In genomic region chr17:72968666-72969065, GRCm38 (mm10) we compare ENCODE assay signal across 28 mouse cellular contexts. TPM values are rescaled to one million over a fixed set of nuclear protein-coding genes. Genes with fewer than 3 reads are reported as not detected.
DNase-seq lines count a peak whose midpoint lies in the region; ATAC-seq and TF ChIP-seq lines count a peak whose summit lies in the region.
"Had no signal": no experiment of that assay in that cellular context is flagged by ENCODE, and none has a peak within 500 bp of the region (broad histone marks: within the 10 kb centered on the region; RNA-seq: fewer than 3 reads in every experiment).

No protein-coding gene starts in this region.

- peak; percentile 39 for DNase-seq in heart, adult 11 months
- no peak for DNase-seq in heart, embryonic 10.5 days (ENCODE audit: low spot score)
- DNase-seq in kidney, postnatal 0 days (ENCODE audit: low spot score) = peak; percentile 67
- DNase-seq in kidney, postnatal 36 days = no peak
- DNase-seq in forebrain, embryonic 14.5 days (ENCODE audit: low spot score) = no peak
- DNase-seq: adrenal gland, postnatal 10 days; adrenal gland, postnatal 36 days; B cell, adult 2 months; cerebellum, adult 11 months; cerebellum, adult 2 months; cerebellum, adult 9-11 months; cerebellum, postnatal 25 days; forebrain, postnatal 0 days; gastrocnemius, adult 2 months; gastrocnemius, postnatal 14 days; heart, adult 18-20 months; heart, postnatal 14 days; kidney, adult 2 months had no signal

- H3K4me2 ChIP-seq in kidney, postnatal 0 days (ENCODE audit: low read length) = no peak overlapping the region
- no peak overlapping the region for H3K4me2 ChIP-seq in forebrain, embryonic 14.5 days (ENCODE audit: low read length)
- H3K4me2 ChIP-seq: embryonic facial prominence, embryonic 12.5 days; embryonic facial prominence, embryonic 15.5 days; forebrain, embryonic 12.5 days; heart, embryonic 11.5 days; hindbrain, embryonic 12.5 days; hindbrain, embryonic 15.5 days had no signal

- TF ChIP-seq POLR2A in embryonic fibroblast, embryonic 13.5 days (IDR thresholded peaks at IDR 0.05; ENCODE audit: low read depth, low read length) = no peak

- H3K4me3 ChIP-seq in heart, embryonic 10.5 days = no peak overlapping the region
- no peak overlapping the region for H3K4me3 ChIP-seq in kidney, postnatal 0 days (replicated peaks; ENCODE audit: low read depth, low read length)
- no peak overlapping the region for H3K4me3 ChIP-seq in embryonic fibroblast, embryonic 13.5 days (ENCODE audit: insufficient read depth, low read length)
- no peak overlapping the region for H3K4me3 ChIP-seq in forebrain, embryonic 14.5 days (ENCODE audit: low read depth, low read length)
- H3K4me3 ChIP-seq: embryonic facial prominence, embryonic 12.5 days; embryonic facial prominence, embryonic 15.5 days; erythroblast, embryonic 14.5 days; forebrain, embryonic 12.5 days; gastrocnemius, adult 2 months; hindbrain, embryonic 12.5 days; hindbrain, embryonic 15.5 days had no signal

- H3K27ac ChIP-seq in heart, embryonic 10.5 days = no peak overlapping the region
- no peak overlapping the region for H3K27ac ChIP-seq in kidney, postnatal 0 days
- H3K27ac ChIP-seq in embryonic fibroblast, embryonic 13.5 days (ENCODE audit: insufficient read depth, low read length) = peak overlapping the region; percentile 94
- H3K27ac ChIP-seq in forebrain, embryonic 14.5 days (ENCODE audit: low read depth, low read length) = no peak overlapping the region
- H3K27ac ChIP-seq: embryonic facial prominence, embryonic 12.5 days; embryonic facial prominence, embryonic 15.5 days; forebrain, embryonic 12.5 days; gastrocnemius, adult 2 months; hindbrain, embryonic 12.5 days; hindbrain, embryonic 15.5 days had no signal

- ATAC-seq in kidney, postnatal 0 days (replicated peaks; ENCODE audit: low FRiP score, low read depth) = no peak
- no peak for ATAC-seq in forebrain, embryonic 14.5 days
- ATAC-seq: intestine, postnatal 0 days had no signal

- TF ChIP-seq CTCF in kidney, postnatal 0 days (IDR thresholded peaks at IDR 0.05; ENCODE audit: low read depth) = no peak
- TF ChIP-seq CTCF in embryonic fibroblast, embryonic 13.5 days (IDR thresholded peaks at IDR 0.05; ENCODE audit: borderline replicate concordance, insufficient read depth, low read length) = no peak

- H3K4me1 ChIP-seq in heart, embryonic 10.5 days = peaks cover 28% of the 10 kb centered on the region
- peaks cover 12% of the 10 kb centered on the region; the same call in 1 of the 2 replicates for H3K4me1 ChIP-seq in kidney, postnatal 0 days (replicated peaks; ENCODE audit: insufficient read depth, low read length)
- peaks cover 22% of the 10 kb centered on the region for H3K4me1 ChIP-seq in embryonic fibroblast, embryonic 13.5 days (ENCODE audit: control insufficient read depth, insufficient read depth, low read length)
- no peaks in the 10 kb centered on the region for H3K4me1 ChIP-seq in forebrain, embryonic 14.5 days (ENCODE audit: control insufficient read depth, insufficient read depth, low read length)
- H3K4me1 ChIP-seq: forebrain, embryonic 12.5 days; hindbrain, embryonic 15.5 days had no signal

- 80% methylated on average over 4 of the region's 4 CpGs for WGBS in heart, embryonic 10.5 days
- 63% methylated on average over 4 of the region's 4 CpGs for WGBS in kidney, postnatal 0 days
- 38% methylated on average over 4 of the region's 4 CpGs for WGBS in forebrain, embryonic 14.5 days

- no peak overlapping the region for H3K9ac ChIP-seq in kidney, postnatal 0 days (ENCODE audit: low read depth, low read length)
- no peak overlapping the region for H3K9ac ChIP-seq in forebrain, embryonic 14.5 days (ENCODE audit: low read length)
- H3K9ac ChIP-seq: embryonic facial prominence, embryonic 12.5 days; embryonic facial prominence, embryonic 15.5 days; forebrain, embryonic 12.5 days; forebrain, postnatal 0 days; hindbrain, embryonic 12.5 days; hindbrain, embryonic 15.5 days had no signal

- H3K36me3 ChIP-seq in heart, embryonic 10.5 days = no peaks in the 10 kb centered on the region
- H3K36me3 ChIP-seq in kidney, postnatal 0 days (ENCODE audit: insufficient read depth, low read length) = no peaks in the 10 kb centered on the region
- H3K36me3 ChIP-seq in forebrain, embryonic 14.5 days (ENCODE audit: control insufficient read depth, insufficient read depth, low read length) = no peaks in the 10 kb centered on the region
- H3K36me3 ChIP-seq: embryonic facial prominence, embryonic 12.5 days; embryonic facial prominence, embryonic 15.5 days; forebrain, embryonic 12.5 days; hindbrain, embryonic 12.5 days; hindbrain, embryonic 15.5 days had no signal

- no peaks in the 10 kb centered on the region for H3K27me3 ChIP-seq in heart, embryonic 10.5 days (ENCODE audit: insufficient read depth, poor library complexity, severe bottlenecking)
- H3K27me3 ChIP-seq in kidney, postnatal 0 days (ENCODE audit: insufficient read depth, low read length) = no peaks in the 10 kb centered on the region
- no peaks in the 10 kb centered on the region for H3K27me3 ChIP-seq in forebrain, embryonic 14.5 days (replicated peaks; ENCODE audit: control insufficient read depth, insufficient read depth, low read length)
- H3K27me3 ChIP-seq: CH12.LX; embryonic facial prominence, embryonic 12.5 days; embryonic facial prominence, embryonic 15.5 days; forebrain, embryonic 12.5 days; hindbrain, embryonic 12.5 days; hindbrain, embryonic 15.5 days had no signal

- H3K9me3 ChIP-seq in heart, embryonic 10.5 days = no peaks in the 10 kb centered on the region
- H3K9me3 ChIP-seq in kidney, postnatal 0 days (replicated peaks; ENCODE audit: low read length) = no peaks in the 10 kb centered on the region
- no peaks in the 10 kb centered on the region for H3K9me3 ChIP-seq in forebrain, embryonic 14.5 days (replicated peaks; ENCODE audit: control insufficient read depth, low read length)
- H3K9me3 ChIP-seq: embryonic facial prominence, embryonic 12.5 days; embryonic facial prominence, embryonic 15.5 days; forebrain, embryonic 12.5 days; hindbrain, embryonic 12.5 days; hindbrain, embryonic 15.5 days had no signal

RNA-seq across cellular contexts. Expression of gene Lbh, which starts 50.6 kb away (rescaled TPM):
- polyA plus RNA-seq in heart, embryonic 10.5 days (2016; fragmentation: Nextera tagmentation; extraction: Ambion mirVana) = 10.8 and 15.4 TPM in 2 replicates
- polyA plus RNA-seq in kidney, postnatal 0 days (2015; fragmentation: Nextera tagmentation; extraction: Ambion mirVana) = 8.9 and 9.0 TPM in 2 replicates
- 241 and 297 TPM in 2 replicates for polyA plus RNA-seq in embryonic fibroblast, embryonic 13.5 days (2011; ENCODE audit: insufficient read length, low read depth, missing spikeins)
- polyA plus RNA-seq in forebrain, embryonic 14.5 days (2014; fragmentation: Nextera tagmentation; extraction: Ambion mirVana) = 8.1 and 8.7 TPM in 2 replicates

Comparison
In these comparisons a context has a peak if more than half of its experiments do, and no peak if none do; other contexts are left out.
1. DNase-seq: peak in heart, adult 11 months (single experiment) and kidney, postnatal 0 days (single experiment); none in heart, embryonic 10.5 days (single experiment), kidney, postnatal 36 days (0 of 2) and forebrain, embryonic 14.5 days (single experiment).
2. RNA of gene Lbh, which starts 50.6 kb away (polyA plus RNA-seq): 241 to 297 TPM in embryonic fibroblast, embryonic 13.5 days; 10.8 to 15.4 TPM in heart, embryonic 10.5 days, 8.9 to 9.0 TPM in kidney, postnatal 0 days and 8.1 to 8.7 TPM in forebrain, embryonic 14.5 days; every median in the first group is over 10 times any median in the second.